Mouse (Mus musculus): ENCODE data around the gene Slc26a6. TPM values are rescaled to one million over a fixed set of nuclear protein-coding genes. Genes with fewer than 3 reads are reported as not detected.

Slc26a6 gene
- polyA plus RNA-seq, 1 experiment = 8.2 TPM

- Histone ChIP-seq H3K9ac (ENCODE audit: low read depth, poor library complexity, severe bottlenecking) (peak within 1 kb of the TSS; percentile 65), H3K4me3 (ENCODE audit: low read depth, low read length) (peak within 1 kb of the TSS; percentile 88), H3K9me3 (replicated peaks; ENCODE audit: control insufficient read depth, insufficient read depth, low read length, poor library complexity, severe bottlenecking) (no peaks in the 10 kb centered on the region), H3K27ac (ENCODE audit: insufficient read depth, low read length) (0 out of 2 replicates have a peak within 1 kb of the TSS, but pooled peaks have one; percentile 1), H3K36me3 (ENCODE audit: control insufficient read depth, insufficient read depth, low read length, poor library complexity, severe bottlenecking) (peaks cover 28% of the 10 kb centered on the region), H3K27me3 (ENCODE audit: control insufficient read depth, insufficient read depth, low read length, poor library complexity, severe bottlenecking) (no peaks in the 10 kb centered on the region), H3K4me1 (ENCODE audit: control insufficient read depth, insufficient read depth, low read length) (peaks cover 2% of the 10 kb centered on the region)
- TF ChIP-seq POLR2A (IDR thresholded peaks at IDR 0.05; ENCODE audit: insufficient read depth, low read length) = peak; percentile 85
- peak; percentile 77 for TF ChIP-seq CTCF (IDR thresholded peaks at IDR 0.05; ENCODE audit: low read depth, low read length)
- TF ChIP-seq EP300 (IDR thresholded peaks at IDR 0.05; ENCODE audit: insufficient read depth, low read depth, low read length) = peak; percentile 49; the same call in 1 of the 2 replicates
Observed at GRCm38 (mm10) chr9:108936418-108937364, 83.6 kb downstream of the Slc26a6 start, which contains the start of gene Uqcrc1. Gene Uqcrc1 (plus strand): TSS chr9:108936633.

- no peaks in the 10 kb centered on the region for H3K9me3 ChIP-seq (replicated peaks; ENCODE audit: control insufficient read depth, insufficient read depth, low read length, poor library complexity, severe bottlenecking)
- H3K4me3 ChIP-seq (ENCODE audit: low read depth, low read length) = no peak overlapping the region
- H3K36me3 ChIP-seq (ENCODE audit: control insufficient read depth, insufficient read depth, low read length, poor library complexity, severe bottlenecking) = peaks cover 74% of the 10 kb centered on the region
- no peak for TF ChIP-seq POLR2A (IDR thresholded peaks at IDR 0.05; ENCODE audit: insufficient read depth, low read length)
- no peak for TF ChIP-seq EP300 (IDR thresholded peaks at IDR 0.05; ENCODE audit: insufficient read depth, low read depth, low read length)
- no peak for TF ChIP-seq CTCF (IDR thresholded peaks at IDR 0.05; ENCODE audit: low read depth, low read length)
- no peak overlapping the region for H3K9ac ChIP-seq (ENCODE audit: low read depth, poor library complexity, severe bottlenecking)
- no peaks in the 10 kb centered on the region for H3K27me3 ChIP-seq (ENCODE audit: control insufficient read depth, insufficient read depth, low read length, poor library complexity, severe bottlenecking)
- no peaks in the 10 kb centered on the region for H3K4me1 ChIP-seq (ENCODE audit: control insufficient read depth, insufficient read depth, low read length)
- H3K27ac ChIP-seq (ENCODE audit: insufficient read depth, low read length) = no peak overlapping the region
Observed at GRCm38 (mm10) chr9:108945111-108945510, 92.0 kb downstream of the Slc26a6 start.

- peaks cover 72% of the 10 kb centered on the region for H3K36me3 ChIP-seq (ENCODE audit: control insufficient read depth, insufficient read depth, low read length, poor library complexity, severe bottlenecking)
- H3K27me3 ChIP-seq (ENCODE audit: control insufficient read depth, insufficient read depth, low read length, poor library complexity, severe bottlenecking) = no peaks in the 10 kb centered on the region
- H3K9me3 ChIP-seq (replicated peaks; ENCODE audit: control insufficient read depth, insufficient read depth, low read length, poor library complexity, severe bottlenecking) = no peaks in the 10 kb centered on the region
- no peak overlapping the region for H3K27ac ChIP-seq (ENCODE audit: insufficient read depth, low read length)
- TF ChIP-seq CTCF (IDR thresholded peaks at IDR 0.05; ENCODE audit: low read depth, low read length) (no peak), EP300 (IDR thresholded peaks at IDR 0.05; ENCODE audit: insufficient read depth, low read depth, low read length) (no peak), POLR2A (IDR thresholded peaks at IDR 0.05; ENCODE audit: insufficient read depth, low read length) (no peak)
- H3K9ac ChIP-seq (ENCODE audit: low read depth, poor library complexity, severe bottlenecking) = no peak overlapping the region
- no peaks in the 10 kb centered on the region for H3K4me1 ChIP-seq (ENCODE audit: control insufficient read depth, insufficient read depth, low read length)
- H3K4me3 ChIP-seq (ENCODE audit: low read depth, low read length) = no peak overlapping the region
Observed at GRCm38 (mm10) chr9:108945608-108946007, 92.5 kb downstream of the Slc26a6 start.

GRCm38 (mm10) chr9:108949231-108949966 lies 96.3 kb downstream of the Slc26a6 start:
- Histone ChIP-seq H3K27me3 (ENCODE audit: control insufficient read depth, insufficient read depth, low read length, poor library complexity, severe bottlenecking) (no peaks in the 10 kb centered on the region), H3K9me3 (replicated peaks; ENCODE audit: control insufficient read depth, insufficient read depth, low read length, poor library complexity, severe bottlenecking) (no peaks in the 10 kb centered on the region), H3K4me3 (ENCODE audit: low read depth, low read length) (no peak overlapping the region), H3K4me1 (ENCODE audit: control insufficient read depth, insufficient read depth, low read length) (no peaks in the 10 kb centered on the region), H3K27ac (ENCODE audit: insufficient read depth, low read length) (0 out of 2 replicates have a peak overlapping the region, but pooled peaks have one; percentile 31), H3K36me3 (ENCODE audit: control insufficient read depth, insufficient read depth, low read length, poor library complexity, severe bottlenecking) (peaks cover 48% of the 10 kb centered on the region), H3K9ac (ENCODE audit: low read depth, poor library complexity, severe bottlenecking) (no peak overlapping the region)
- TF ChIP-seq CTCF (IDR thresholded peaks at IDR 0.05; ENCODE audit: low read depth, low read length) (no peak), POLR2A (IDR thresholded peaks at IDR 0.05; ENCODE audit: insufficient read depth, low read length) (no peak), EP300 (IDR thresholded peaks at IDR 0.05; ENCODE audit: insufficient read depth, low read depth, low read length) (no peak)

- TF ChIP-seq EP300 (IDR thresholded peaks at IDR 0.05; ENCODE audit: insufficient read depth, low read depth, low read length) (no peak), CTCF (IDR thresholded peaks at IDR 0.05; ENCODE audit: low read depth, low read length) (no peak), POLR2A (IDR thresholded peaks at IDR 0.05; ENCODE audit: insufficient read depth, low read length) (no peak)
- Histone ChIP-seq H3K27ac (ENCODE audit: insufficient read depth, low read length) (peak overlapping the region; percentile 31; the same call in 1 of the 2 replicates), H3K4me1 (ENCODE audit: control insufficient read depth, insufficient read depth, low read length) (no peaks in the 10 kb centered on the region), H3K4me3 (ENCODE audit: low read depth, low read length) (no peak overlapping the region), H3K9ac (ENCODE audit: low read depth, poor library complexity, severe bottlenecking) (no peak overlapping the region), H3K27me3 (ENCODE audit: control insufficient read depth, insufficient read depth, low read length, poor library complexity, severe bottlenecking) (no peaks in the 10 kb centered on the region), H3K36me3 (ENCODE audit: control insufficient read depth, insufficient read depth, low read length, poor library complexity, severe bottlenecking) (peaks cover 41% of the 10 kb centered on the region), H3K9me3 (replicated peaks; ENCODE audit: control insufficient read depth, insufficient read depth, low read length, poor library complexity, severe bottlenecking) (no peaks in the 10 kb centered on the region)
Observed at GRCm38 (mm10) chr9:108949967-108950728, 97.1 kb downstream of the Slc26a6 start.
